17 mouse cellular contexts compared by ENCODE assay signal in genomic region chr19:17337057-17337679, GRCm38 (mm10). TPM values are rescaled to one million over a fixed set of nuclear protein-coding genes. Genes with fewer than 3 reads are reported as not detected.
A peak's percentile ranks its signal among the peaks of the same experiment; 100 is the strongest.
DNase-seq lines count a peak whose midpoint lies in the region; ATAC-seq lines count a peak whose summit lies in the region.
"Had no signal": no experiment of that assay in that cellular context is flagged by ENCODE, and none has a peak within 500 bp of the region (broad histone marks: within the 10 kb centered on the region; RNA-seq: fewer than 3 reads in every experiment).

No protein-coding gene starts in this region.

- no peak overlapping the region for H3K4me3 ChIP-seq in heart, embryonic 12.5 days
- H3K4me3 ChIP-seq in midbrain, embryonic 14.5 days (replicated peaks; ENCODE audit: low read depth, low read length): no peak overlapping the region
- H3K4me3 ChIP-seq in midbrain, embryonic 11.5 days (ENCODE audit: low read depth, low read length): no peak overlapping the region
- H3K4me3 ChIP-seq in liver, embryonic 13.5 days (replicated peaks): peak overlapping the region; percentile 35
- no peak overlapping the region for H3K4me3 ChIP-seq in stomach, embryonic 15.5 days (replicated peaks)
- H3K4me3 ChIP-seq: embryonic facial prominence, embryonic 15.5 days; forebrain, embryonic 15.5 days; gastrocnemius, adult 2 months; lung, embryonic 15.5 days; midbrain, embryonic 13.5 days had no signal

- H3K36me3 ChIP-seq in heart, embryonic 12.5 days: no peaks in the 10 kb centered on the region; the same call in 1 of the 2 replicates
- H3K36me3 ChIP-seq in midbrain, embryonic 14.5 days (ENCODE audit: control insufficient read depth, insufficient read depth, low read length): no peaks in the 10 kb centered on the region
- H3K36me3 ChIP-seq in midbrain, embryonic 11.5 days (ENCODE audit: control insufficient read depth, insufficient read depth, low read length): no peaks in the 10 kb centered on the region
- H3K36me3 ChIP-seq in liver, embryonic 13.5 days: peaks cover 61% of the 10 kb centered on the region
- H3K36me3 ChIP-seq in stomach, embryonic 15.5 days: no peaks in the 10 kb centered on the region
- H3K36me3 ChIP-seq: embryonic facial prominence, embryonic 15.5 days; forebrain, embryonic 15.5 days; lung, embryonic 15.5 days; midbrain, embryonic 13.5 days had no signal

- no peak overlapping the region for H3K27ac ChIP-seq in heart, embryonic 12.5 days (ENCODE audit: poor library complexity, severe bottlenecking)
- no peak overlapping the region for H3K27ac ChIP-seq in midbrain, embryonic 14.5 days (replicated peaks; ENCODE audit: low read depth, low read length)
- no peak overlapping the region for H3K27ac ChIP-seq in midbrain, embryonic 11.5 days (ENCODE audit: low read depth, low read length)
- H3K27ac ChIP-seq in liver, embryonic 13.5 days: peak overlapping the region; percentile 99
- H3K27ac ChIP-seq in stomach, embryonic 15.5 days: no peak overlapping the region
- H3K27ac ChIP-seq: embryonic facial prominence, embryonic 15.5 days; forebrain, embryonic 15.5 days; gastrocnemius, adult 2 months; lung, embryonic 15.5 days; midbrain, embryonic 13.5 days had no signal

- ATAC-seq in heart, embryonic 12.5 days (ENCODE audit: insufficient number of reproducible peaks, low FRiP score): no peak
- no peak for ATAC-seq in midbrain, embryonic 14.5 days (ENCODE audit: low FRiP score, low TSS enrichment)
- no peak for ATAC-seq in midbrain, embryonic 11.5 days (ENCODE audit: low FRiP score)
- peak; percentile 63 for ATAC-seq in liver, embryonic 13.5 days (ENCODE audit: low read depth)
- ATAC-seq in stomach, embryonic 15.5 days (ENCODE audit: insufficient read depth, low FRiP score, low read depth): 0 out of 2 replicates have a peak, but pooled peaks have one; percentile 14
- ATAC-seq: forebrain, embryonic 15.5 days; midbrain, embryonic 13.5 days; Patski had no signal

- H3K9ac ChIP-seq in heart, embryonic 12.5 days: no peak overlapping the region
- H3K9ac ChIP-seq in midbrain, embryonic 14.5 days (replicated peaks; ENCODE audit: low read length): no peak overlapping the region
- H3K9ac ChIP-seq in midbrain, embryonic 11.5 days (ENCODE audit: low read length): no peak overlapping the region
- H3K9ac ChIP-seq in liver, embryonic 13.5 days: peak overlapping the region; percentile 73
- H3K9ac ChIP-seq in stomach, embryonic 15.5 days: no peak overlapping the region
- H3K9ac ChIP-seq: embryonic facial prominence, embryonic 15.5 days; forebrain, embryonic 15.5 days; lung, embryonic 15.5 days; midbrain, embryonic 13.5 days had no signal

- peaks cover 47% of the 10 kb centered on the region for H3K4me1 ChIP-seq in heart, embryonic 12.5 days (replicated peaks)
- H3K4me1 ChIP-seq in midbrain, embryonic 14.5 days (ENCODE audit: control insufficient read depth, insufficient read depth, low read length): no peaks in the 10 kb centered on the region
- H3K4me1 ChIP-seq in midbrain, embryonic 11.5 days (ENCODE audit: control insufficient read depth, insufficient read depth, low read length): no peaks in the 10 kb centered on the region
- H3K4me1 ChIP-seq in liver, embryonic 13.5 days (replicated peaks): peaks cover 95% of the 10 kb centered on the region
- H3K4me1 ChIP-seq in stomach, embryonic 15.5 days: peaks cover 16% of the 10 kb centered on the region; the same call in 1 of the 2 replicates
- H3K4me1 ChIP-seq: embryonic facial prominence, embryonic 15.5 days; forebrain, embryonic 15.5 days; midbrain, embryonic 13.5 days had no signal

- no peak overlapping the region; the same call in 1 of the 2 replicates for H3K4me2 ChIP-seq in heart, embryonic 12.5 days
- no peak overlapping the region for H3K4me2 ChIP-seq in midbrain, embryonic 14.5 days (ENCODE audit: low read length)
- no peak overlapping the region for H3K4me2 ChIP-seq in midbrain, embryonic 11.5 days
- H3K4me2 ChIP-seq in liver, embryonic 13.5 days: peak overlapping the region; percentile 73
- no peak overlapping the region for H3K4me2 ChIP-seq in stomach, embryonic 15.5 days
- H3K4me2 ChIP-seq: embryonic facial prominence, embryonic 15.5 days; forebrain, embryonic 15.5 days; lung, embryonic 15.5 days; midbrain, embryonic 13.5 days had no signal

- 40% methylated on average over 7 of the region's 7 CpGs for WGBS in heart, embryonic 12.5 days
- WGBS in midbrain, embryonic 14.5 days: 68% methylated on average over 7 of the region's 7 CpGs
- 70% methylated on average over 7 of the region's 7 CpGs for WGBS in midbrain, embryonic 11.5 days
- 16% methylated on average over 7 of the region's 7 CpGs for WGBS in liver, embryonic 13.5 days (ENCODE audit: insufficient replicate concordance)
- 30% methylated on average over 7 of the region's 7 CpGs for WGBS in stomach, embryonic 15.5 days

- peak; percentile 87 for DNase-seq in heart, adult 11 months
- DNase-seq in midbrain, embryonic 14.5 days: peak; percentile 18
- DNase-seq in midbrain, embryonic 11.5 days (ENCODE audit: low spot score, missing footprints): no peak
- no peak for DNase-seq in liver, embryonic 13.5 days
- no peak for DNase-seq in cerebellum, adult 8-10 months
- no peak for DNase-seq in layer of hippocampus, adult 18-20 months (ENCODE audit: low spot score in 2 of 2)
- DNase-seq: cerebellum, postnatal 25 days; gastrocnemius, adult 2 months; kidney, adult 9 months; layer of hippocampus, adult 9-11 months had no signal

- H3K27me3 ChIP-seq in heart, embryonic 12.5 days (replicated peaks): no peaks in the 10 kb centered on the region
- H3K27me3 ChIP-seq in midbrain, embryonic 14.5 days (ENCODE audit: control insufficient read depth, insufficient read depth, low read length): no peaks in the 10 kb centered on the region
- H3K27me3 ChIP-seq in midbrain, embryonic 11.5 days (ENCODE audit: control insufficient read depth, insufficient read depth, low read length): no peaks in the 10 kb centered on the region
- no peaks in the 10 kb centered on the region for H3K27me3 ChIP-seq in liver, embryonic 13.5 days
- H3K27me3 ChIP-seq in stomach, embryonic 15.5 days (replicated peaks): no peaks in the 10 kb centered on the region
- H3K27me3 ChIP-seq: embryonic facial prominence, embryonic 15.5 days; forebrain, embryonic 15.5 days; lung, embryonic 15.5 days; midbrain, embryonic 13.5 days; Patski had no signal

- H3K9me3 ChIP-seq in heart, embryonic 12.5 days (replicated peaks): no peaks in the 10 kb centered on the region
- no peaks in the 10 kb centered on the region for H3K9me3 ChIP-seq in midbrain, embryonic 14.5 days (ENCODE audit: control insufficient read depth, low read length)
- no peaks in the 10 kb centered on the region for H3K9me3 ChIP-seq in midbrain, embryonic 11.5 days (ENCODE audit: control insufficient read depth, low read length)
- no peaks in the 10 kb centered on the region for H3K9me3 ChIP-seq in liver, embryonic 13.5 days (replicated peaks)
- H3K9me3 ChIP-seq in stomach, embryonic 15.5 days: no peaks in the 10 kb centered on the region
- H3K9me3 ChIP-seq: embryonic facial prominence, embryonic 15.5 days; forebrain, embryonic 15.5 days; lung, embryonic 15.5 days; midbrain, embryonic 13.5 days had no signal

RNA-seq across cellular contexts. Expression of gene Gcnt1, which starts 35.5 kb away (rescaled TPM):
- 12.7 and 13.2 TPM in 2 replicates for polyA plus RNA-seq in heart, embryonic 12.5 days (2016; fragmentation: Nextera tagmentation; extraction: Ambion mirVana)
- 0.50 and 1.1 TPM in 2 replicates for polyA plus RNA-seq in midbrain, embryonic 14.5 days (2014; fragmentation: Nextera tagmentation; extraction: Ambion mirVana)
- 4.2 and 5.3 TPM in 2 replicates for polyA plus RNA-seq in midbrain, embryonic 11.5 days (2014; fragmentation: Nextera tagmentation; extraction: Ambion mirVana)
- 17.9 and 25.0 TPM in 2 replicates for polyA plus RNA-seq in liver, embryonic 13.5 days (2015; fragmentation: Nextera tagmentation; extraction: Ambion mirVana)
- 7.4 and 8.3 TPM in 2 replicates for polyA plus RNA-seq in stomach, embryonic 15.5 days (2015; fragmentation: Nextera tagmentation; extraction: Ambion mirVana)
- total RNA-seq in layer of hippocampus, adult 18-20 months (2021): 1 to 10 TPM; 3.1 to 3.5 TPM

RNA-seq across cellular contexts. Expression of gene Rfk, which starts 56.7 kb away (rescaled TPM):
- 76.1 and 85.8 TPM in 2 replicates for polyA plus RNA-seq in heart, embryonic 12.5 days (2016; fragmentation: Nextera tagmentation; extraction: Ambion mirVana)
- polyA plus RNA-seq in midbrain, embryonic 14.5 days (2014; fragmentation: Nextera tagmentation; extraction: Ambion mirVana): 56.6 and 71.0 TPM in 2 replicates
- 70.4 and 81.3 TPM in 2 replicates for polyA plus RNA-seq in midbrain, embryonic 11.5 days (2014; fragmentation: Nextera tagmentation; extraction: Ambion mirVana)
- 73.0 and 84.8 TPM in 2 replicates for polyA plus RNA-seq in liver, embryonic 13.5 days (2015; fragmentation: Nextera tagmentation; extraction: Ambion mirVana)
- polyA plus RNA-seq in stomach, embryonic 15.5 days (2015; fragmentation: Nextera tagmentation; extraction: Ambion mirVana): 80.8 and 92.6 TPM in 2 replicates
- 10 to 100 TPM; 60.1 to 64.6 TPM for total RNA-seq in layer of hippocampus, adult 18-20 months (2021)

Comparison
In these comparisons a context has a peak if more than half of its experiments do, and no peak if none do; other contexts are left out.
1. DNase-seq: peak in heart, adult 11 months (single experiment) and midbrain, embryonic 14.5 days (single experiment); none in midbrain, embryonic 11.5 days (single experiment), liver, embryonic 13.5 days (single experiment), cerebellum, adult 8-10 months (single experiment) and layer of hippocampus, adult 18-20 months (0 of 2).
2. ATAC-seq: peak in liver, embryonic 13.5 days (single experiment) and stomach, embryonic 15.5 days (single experiment); none in heart, embryonic 12.5 days (single experiment), midbrain, embryonic 14.5 days (single experiment) and midbrain, embryonic 11.5 days (single experiment).